Mouse (Mus musculus) heart, postnatal 0 days (tissue): ENCODE data around the gene Fyb.

Source experiments
- CTCF ChIP-seq: IDR thresholded peaks from 2 replicates; pipeline ENCODE4 v1.5.1; 2016; ENCODE audit warnings: antibody characterized with exemption, control low read depth, low read depth
- EP300 ChIP-seq: IDR thresholded peaks from 2 replicates; pipeline ENCODE4 v1.6.1; 2016; ENCODE audit warnings: antibody characterized with exemption, low read depth

DNA sequence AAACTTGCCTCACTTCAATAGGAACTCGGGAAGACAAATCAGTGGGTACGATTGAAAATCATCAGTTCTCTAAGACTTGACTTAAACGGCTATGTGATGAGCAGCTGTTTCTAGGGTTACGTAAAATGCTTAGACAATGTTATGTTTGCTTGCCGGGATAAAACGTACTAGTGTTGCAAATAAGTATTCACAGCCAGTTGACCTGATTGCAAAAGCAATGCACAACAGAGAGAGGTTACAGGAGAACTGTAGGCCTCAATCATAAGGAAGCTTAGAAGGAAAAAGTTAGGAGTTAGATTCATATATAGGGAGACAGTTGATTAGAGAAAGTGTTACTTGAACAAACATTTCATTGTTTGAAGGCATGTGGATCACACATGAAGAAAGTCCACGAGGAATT lies 187.7 kb downstream of the Fyb start:
- TF ChIP-seq EP300 (no peak), CTCF (no peak)
